Mouse (Mus musculus): ENCODE results near the gene Rab37. TPM values are rescaled to one million over a fixed set of nuclear protein-coding genes. Genes with fewer than 3 reads are reported as not detected.

Gene Rab37
- polyA plus RNA-seq, 1 experiment from 2014 or later: 1.5 TPM

GRCm38 (mm10) chr11:115092140-115092539 lies 909 bp downstream of the Rab37 start:
- no peaks in the 10 kb centered on the region for H3K36me3 ChIP-seq
- ATAC-seq (ENCODE audit: low FRiP score): no peak
- 12% methylated on average over 4 of the region's 4 CpGs for WGBS
- H3K4me1 ChIP-seq: peaks cover 6% of the 10 kb centered on the region
- H3K4me3 ChIP-seq: no peak overlapping the region
- no peak overlapping the region for H3K9ac ChIP-seq
- H3K27ac ChIP-seq: no peak overlapping the region
- peaks cover 44% of the 10 kb centered on the region for H3K27me3 ChIP-seq
- H3K9me3 ChIP-seq (replicated peaks): 0 out of 2 replicates have a peak, but pooled peaks cover 4% of the 10 kb centered on the region
- H3K4me2 ChIP-seq (replicated peaks): peak overlapping the region; percentile 50

- ATAC-seq (ENCODE audit: low FRiP score): no peak
- Histone ChIP-seq H3K9ac (no peak overlapping the region), H3K36me3 (no peaks in the 10 kb centered on the region), H3K27ac (no peak overlapping the region), H3K4me2 (replicated peaks) (no peak overlapping the region), H3K9me3 (replicated peaks) (no peaks in the 10 kb centered on the region), H3K27me3 (peaks cover 9% of the 10 kb centered on the region; the same call in 1 of the 2 replicates), H3K4me1 (peaks cover 8% of the 10 kb centered on the region; the same call in 1 of the 2 replicates), H3K4me3 (no peak overlapping the region)
- 55% methylated on average over 10 of the region's 10 CpGs for WGBS
These were observed 7.1 kb downstream of the Rab37 start for GRCm38 (mm10) chr11:115098203-115098932.

GRCm38 (mm10) chr11:115099241-115099840 lies 8.1 kb downstream of the Rab37 start:
- no peak overlapping the region for H3K9ac ChIP-seq
- no peak overlapping the region for H3K4me3 ChIP-seq
- peaks cover 9% of the 10 kb centered on the region; the same call in 1 of the 2 replicates for H3K27me3 ChIP-seq
- WGBS: 63% methylated on average over 16 of the region's 16 CpGs
- no peaks in the 10 kb centered on the region for H3K9me3 ChIP-seq (replicated peaks)
- H3K4me2 ChIP-seq (replicated peaks): no peak overlapping the region
- H3K36me3 ChIP-seq: no peaks in the 10 kb centered on the region
- no peak overlapping the region for H3K27ac ChIP-seq
- H3K4me1 ChIP-seq: peaks cover 8% of the 10 kb centered on the region; the same call in 1 of the 2 replicates
- ATAC-seq (ENCODE audit: low FRiP score): no peak

GRCm38 (mm10) chr11:115100032-115100621 lies 8.9 kb downstream of the Rab37 start:
- 67% methylated on average over 5 of the region's 5 CpGs for WGBS
- peaks cover 8% of the 10 kb centered on the region; the same call in 1 of the 2 replicates for H3K4me1 ChIP-seq

GRCm38 (mm10) chr11:115100741-115101140 lies 9.5 kb downstream of the Rab37 start:
- H3K36me3 ChIP-seq: no peaks in the 10 kb centered on the region
- no peak overlapping the region for H3K9ac ChIP-seq
- H3K27me3 ChIP-seq: peaks cover 9% of the 10 kb centered on the region; the same call in 1 of the 2 replicates
- no peaks in the 10 kb centered on the region for H3K9me3 ChIP-seq (replicated peaks)
- H3K4me2 ChIP-seq (replicated peaks): no peak overlapping the region
- H3K4me1 ChIP-seq: peaks cover 8% of the 10 kb centered on the region; the same call in 1 of the 2 replicates
- WGBS: 54% methylated on average over 7 of the region's 7 CpGs
- no peak for ATAC-seq (ENCODE audit: low FRiP score)
- no peak overlapping the region for H3K4me3 ChIP-seq
- no peak overlapping the region for H3K27ac ChIP-seq

More at GRCm38 (mm10) chr11:115100032-115100621, 8.9 kb downstream of the Rab37 start:
- peaks cover 9% of the 10 kb centered on the region; the same call in 1 of the 2 replicates for H3K27me3 ChIP-seq
- no peak overlapping the region for H3K4me2 ChIP-seq (replicated peaks)
- H3K27ac ChIP-seq: no peak overlapping the region
- no peaks in the 10 kb centered on the region for H3K36me3 ChIP-seq
- H3K4me3 ChIP-seq: no peak overlapping the region
- H3K9ac ChIP-seq: no peak overlapping the region
- no peak for ATAC-seq (ENCODE audit: low FRiP score)
- H3K9me3 ChIP-seq (replicated peaks): no peaks in the 10 kb centered on the region

- Histone ChIP-seq H3K27me3 (peaks cover 7% of the 10 kb centered on the region; the same call in 1 of the 2 replicates), H3K27ac (no peak overlapping the region), H3K9ac (no peak overlapping the region), H3K9me3 (replicated peaks) (no peaks in the 10 kb centered on the region), H3K4me3 (no peak overlapping the region), H3K4me2 (replicated peaks) (no peak overlapping the region), H3K36me3 (no peaks in the 10 kb centered on the region), H3K4me1 (peaks cover 8% of the 10 kb centered on the region; the same call in 1 of the 2 replicates)
- WGBS: 64% methylated on average over 6 of the region's 6 CpGs
- no peak for ATAC-seq (ENCODE audit: low FRiP score)
These were observed 10.4 kb downstream of the Rab37 start for GRCm38 (mm10) chr11:115101615-115102051.

- H3K9ac ChIP-seq: no peak overlapping the region
- no peak for ATAC-seq (ENCODE audit: low FRiP score)
- H3K9me3 ChIP-seq (replicated peaks): no peaks in the 10 kb centered on the region
- no peak overlapping the region for H3K4me3 ChIP-seq
- no peaks in the 10 kb centered on the region for H3K36me3 ChIP-seq
- no peak overlapping the region for H3K27ac ChIP-seq
- 96% methylated on average over 9 of the region's 9 CpGs for WGBS
- H3K4me1 ChIP-seq: peaks cover 11% of the 10 kb centered on the region; the same call in 1 of the 2 replicates
- no peak overlapping the region for H3K4me2 ChIP-seq (replicated peaks)
- peaks cover 5% of the 10 kb centered on the region; the same call in 1 of the 2 replicates for H3K27me3 ChIP-seq
These were observed 10.9 kb downstream of the Rab37 start for GRCm38 (mm10) chr11:115102116-115102515.

GRCm38 (mm10) chr11:115103470-115104413 lies 12.5 kb downstream of the Rab37 start:
- no peak overlapping the region for H3K4me2 ChIP-seq (replicated peaks)
- H3K9ac ChIP-seq: no peak overlapping the region
- no peak overlapping the region for H3K27ac ChIP-seq
- no peak overlapping the region for H3K4me3 ChIP-seq
- no peak for ATAC-seq (ENCODE audit: low FRiP score)
- H3K27me3 ChIP-seq: peaks cover 5% of the 10 kb centered on the region; the same call in 1 of the 2 replicates
- peaks cover 11% of the 10 kb centered on the region; the same call in 1 of the 2 replicates for H3K4me1 ChIP-seq
- H3K36me3 ChIP-seq: no peaks in the 10 kb centered on the region
- WGBS: 85% methylated on average over 25 of the region's 25 CpGs
- H3K9me3 ChIP-seq (replicated peaks): no peaks in the 10 kb centered on the region

GRCm38 (mm10) chr11:115104769-115105563 lies 13.7 kb downstream of the Rab37 start:
- no peaks in the 10 kb centered on the region for H3K36me3 ChIP-seq

GRCm38 (mm10) chr11:115106638-115107037 lies 15.4 kb downstream of the Rab37 start:
- Histone ChIP-seq H3K4me2 (replicated peaks) (no peak overlapping the region), H3K9ac (no peak overlapping the region), H3K27ac (no peak overlapping the region), H3K4me1 (peaks cover 5% of the 10 kb centered on the region; the same call in 1 of the 2 replicates), H3K27me3 (0 out of 2 replicates have a peak, but pooled peaks cover 3% of the 10 kb centered on the region), H3K36me3 (no peaks in the 10 kb centered on the region), H3K9me3 (replicated peaks) (no peaks in the 10 kb centered on the region), H3K4me3 (no peak overlapping the region)
- ATAC-seq (ENCODE audit: low FRiP score): no peak
- 90% methylated on average over 2 of the region's 2 CpGs for WGBS

More at GRCm38 (mm10) chr11:115104769-115105563, 13.7 kb downstream of the Rab37 start:
- Histone ChIP-seq H3K27me3 (0 out of 2 replicates have a peak, but pooled peaks cover 3% of the 10 kb centered on the region), H3K9me3 (replicated peaks) (no peaks in the 10 kb centered on the region), H3K9ac (no peak overlapping the region), H3K27ac (no peak overlapping the region), H3K4me2 (replicated peaks) (no peak overlapping the region), H3K4me3 (no peak overlapping the region), H3K4me1 (peaks cover 5% of the 10 kb centered on the region; the same call in 1 of the 2 replicates)
- ATAC-seq (ENCODE audit: low FRiP score): no peak
- WGBS: 60% methylated on average over 8 of the region's 8 CpGs

Measured in hindbrain, embryonic 12.5 days (tissue).